Mouse (Mus musculus): ENCODE data around the gene Ubac2.

DNA sequence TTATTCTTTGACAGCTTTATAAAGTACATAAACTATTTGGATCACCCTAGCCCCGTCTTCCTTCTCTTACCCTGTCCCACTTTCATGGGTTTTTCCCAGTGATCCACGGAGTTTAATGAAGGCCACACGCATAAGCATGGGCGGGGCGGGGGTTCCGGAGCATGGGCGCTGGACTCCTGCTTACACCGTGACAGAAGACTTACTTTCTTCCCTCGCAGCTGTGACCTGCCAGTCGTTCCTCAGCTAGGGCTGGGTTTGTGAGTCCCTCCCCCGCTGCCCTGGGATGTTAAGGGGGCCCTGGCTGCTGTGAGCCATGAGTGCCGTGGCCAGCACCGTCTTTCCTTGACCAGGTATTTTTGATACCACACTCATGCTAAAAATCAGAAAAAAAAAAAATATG, 134.4 kb downstream of the Ubac2 start:
- no peak for TF ChIP-seq ZNF384 (IDR thresholded peaks at IDR 0.05; ENCODE audit: low read depth, low read length)
- no peak for TF ChIP-seq CHD2 (IDR thresholded peaks at IDR 0.05; ENCODE audit: low read depth, low read length)

Measured in ES-E14 (cell line).